1 mouse cellular context compared by ENCODE assay signal in the genomic region with DNA sequence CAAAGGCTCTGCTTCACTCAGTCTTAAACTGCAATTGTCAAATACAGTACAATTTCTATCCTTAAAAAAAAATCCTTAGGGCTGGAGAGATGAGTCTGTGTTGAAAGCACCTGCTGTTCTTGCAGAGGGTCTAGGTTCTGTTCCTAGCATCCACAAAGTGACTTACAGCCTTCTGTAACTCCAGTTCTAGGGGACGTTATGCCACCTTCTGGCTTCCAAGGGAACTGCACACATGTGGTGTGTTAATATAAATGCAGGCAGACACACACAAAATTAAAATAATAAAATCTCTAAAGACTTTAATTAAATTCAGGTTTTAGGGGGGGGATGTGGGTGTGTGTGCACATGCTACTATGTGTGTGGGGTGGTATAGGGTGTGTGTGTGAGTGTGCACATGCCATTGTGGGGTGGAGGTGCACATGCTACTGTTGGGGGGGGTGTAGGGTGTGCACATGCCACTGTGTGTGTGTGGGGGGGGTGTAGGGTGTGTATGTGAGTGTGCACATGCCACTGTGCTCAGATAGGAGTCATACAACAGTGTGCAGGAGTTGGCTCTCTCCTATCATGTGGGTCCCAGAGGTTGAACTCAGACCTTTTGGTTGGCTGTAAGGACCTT.
TF ChIP-seq lines count a peak whose summit lies in the region.

No protein-coding gene starts in this region.

TF ChIP-seq in CH12.LX, 34 proteins besides CTCF, POLR2A, EP300 and RAD21 (continued from another document):
- TF ChIP-seq MAZ (IDR thresholded peaks at IDR 0.05; ENCODE audit: low read depth, low read length) = no peak
- no peak for TF ChIP-seq ELF1 (IDR thresholded peaks at IDR 0.05; ENCODE audit: low read depth, low read length)
- TF ChIP-seq MXI1 (IDR thresholded peaks at IDR 0.05; ENCODE audit: low read depth, low read length) = no peak
